Mouse (Mus musculus): ENCODE measurements at regions not wholly inside any gene's neighbourhood (a gene's known extent, or its start where the extent isn't known, plus 50 kb on each side); places are given as distances from the start of the nearest gene placed in this dataset.

- no peak for ATAC-seq (ENCODE audit: insufficient read depth)
- Histone ChIP-seq H3K9me3 (ENCODE audit: low read depth, low read length) (no peaks in the 10 kb centered on the region), H3K4me3 (ENCODE audit: low read depth, low read length) (no peak overlapping the region), H3K9ac (no peak overlapping the region), H3K36me3 (ENCODE audit: insufficient read depth) (no peaks in the 10 kb centered on the region), H3K27ac (ENCODE audit: low read depth) (no peak overlapping the region), H3K4me2 (no peak overlapping the region), H3K4me1 (ENCODE audit: insufficient read depth) (no peaks in the 10 kb centered on the region), H3K27me3 (ENCODE audit: insufficient read depth, low read length) (no peaks in the 10 kb centered on the region)
- no peak for TF ChIP-seq CTCF (IDR thresholded peaks at IDR 0.05; ENCODE audit: low read depth)
- DNase-seq: no peak
- WGBS: 75% methylated on average over 2 of the region's 2 CpGs
Measured at GRCm38 (mm10) chr15:32110659-32111058, 66.4 kb upstream of the Tas2r119 start.
